Mouse (Mus musculus) activated CD4-positive, CD25-positive, alpha-beta regulatory T cell, adult 4 months (primary cell): ENCODE results near the gene P2ry12. TPM values are rescaled to one million over a fixed set of nuclear protein-coding genes. Genes with fewer than 3 reads are reported as not detected.

Experiments used
- ATAC-seq: one replicate; pipeline ENCODE4 v1.8.0; 2017
- polyA plus RNA-seq, 2 experiments: library from polyadenylated mRNA; unstranded; fragments of 100-300 nt; shearing (Covaris generic); gene quantifications; one replicate each; pipeline ENCODE4 v1.2.1; 2017

Gene P2ry12
- polyA plus RNA-seq = under 1 TPM in 1 of 2 experiments, not detected in 1; 0.79 TPM

- no peak for ATAC-seq
These were observed at the start of gene P2ry12 for GRCm38 (mm10) chr3:59262704-59263103. Gene P2ry12 (minus strand): TSS chr3:59262871.

GRCm38 (mm10) chr3:59305518-59305917 is 42.8 kb upstream of the P2ry12 start:
- ATAC-seq = no peak

GRCm38 (mm10) chr3:59304944-59305343 is 42.3 kb upstream of the P2ry12 start:
- ATAC-seq = no peak

- no peak for ATAC-seq
These were observed 35.0 kb upstream of the P2ry12 start for GRCm38 (mm10) chr3:59297653-59298052.

- peak; percentile 73 for ATAC-seq
These were observed 34.0 kb upstream of the P2ry12 start for GRCm38 (mm10) chr3:59296563-59297130.

GRCm38 (mm10) chr3:59295699-59296562 is 33.3 kb upstream of the P2ry12 start:
- peak; percentile 40 for ATAC-seq

GRCm38 (mm10) chr3:59293437-59294199 is 30.9 kb upstream of the P2ry12 start:
- ATAC-seq = no peak

- no peak for ATAC-seq
These were observed 27.9 kb upstream of the P2ry12 start for GRCm38 (mm10) chr3:59290551-59290950.

GRCm38 (mm10) chr3:59278620-59279019 is 15.9 kb upstream of the P2ry12 start:
- ATAC-seq = no peak

- ATAC-seq = no peak
These were observed 15.5 kb upstream of the P2ry12 start for GRCm38 (mm10) chr3:59278254-59278533.

- ATAC-seq = peak; percentile 72
These were observed 15.0 kb upstream of the P2ry12 start for GRCm38 (mm10) chr3:59277502-59278253.

- no peak for ATAC-seq
These were observed 8.1 kb upstream of the P2ry12 start for GRCm38 (mm10) chr3:59270811-59271210.

GRCm38 (mm10) chr3:59263988-59264387 is 1.3 kb upstream of the P2ry12 start:
- ATAC-seq = no peak

GRCm38 (mm10) chr3:59263417-59263816 is 746 bp upstream of the P2ry12 start:
- ATAC-seq = no peak

GRCm38 (mm10) chr3:59261709-59262472 is 780 bp downstream of the P2ry12 start:
- ATAC-seq = peak; percentile 51

GRCm38 (mm10) chr3:59260745-59261144 is 1.9 kb downstream of the P2ry12 start:
- peak; percentile 86 for ATAC-seq

GRCm38 (mm10) chr3:59257740-59258664 is 4.7 kb downstream of the P2ry12 start:
- no peak for ATAC-seq

- ATAC-seq = no peak
These were observed 12.2 kb downstream of the P2ry12 start for GRCm38 (mm10) chr3:59250454-59250853.

GRCm38 (mm10) chr3:59248031-59248430 is 14.6 kb downstream of the P2ry12 start:
- ATAC-seq = no peak

- no peak for ATAC-seq
These were observed 19.3 kb downstream of the P2ry12 start for GRCm38 (mm10) chr3:59243384-59243783.

- peak; percentile 75 for ATAC-seq
These were observed 27.8 kb downstream of the P2ry12 start for GRCm38 (mm10) chr3:59234878-59235277.
